Mouse (Mus musculus) G1E (cell line): ENCODE results near the gene Pex16.

Experiments used
- CTCF ChIP-seq: IDR thresholded peaks from 2 replicates; pipeline ENCODE4 v1.5.1; 2012; ENCODE audit warnings: low read depth, low read length, inconsistent platforms, mixed read lengths
- GATA1 ChIP-seq: IDR thresholded peaks from 2 replicates; pipeline ENCODE4 v1.6.1; 2012; ENCODE audit warnings: borderline replicate concordance, low read length, inconsistent platforms, mixed read lengths
- TAL1 ChIP-seq: conservative IDR thresholded peaks from 2 replicates; pipeline ENCODE4 v1.6.1; 2012; ENCODE audit warnings: low read depth, low read length, inconsistent platforms, mixed read lengths

- no peak for TF ChIP-seq CTCF
- TF ChIP-seq GATA1, result no peak
- no peak for TF ChIP-seq TAL1
Measured at GRCm38 (mm10) chr2:92423702-92424461, 49.4 kb downstream of the Pex16 start.
